Mouse (Mus musculus) liver, embryonic 14.5 days (tissue): ENCODE measurements around the gene Gm6309. TPM values are rescaled to one million over a fixed set of nuclear protein-coding genes. Genes with fewer than 3 reads are reported as not detected.
A peak's percentile ranks its signal among the peaks of the same experiment; 100 is the strongest.
"Not testable (repeated sequence)": the region's sequence is repeated elsewhere in the genome, so short reads cannot be mapped to it uniquely, and the experiment has no call there.

Source experiments
- ATAC-seq: fragments of 200-750 bp; cut with Nextera tagmentation; 2 replicates; pipeline ENCODE4 v1.8.0; 2017; ENCODE audit warnings: moderate number of reproducible peaks, mild to moderate bottlenecking, moderate library complexity; ENCODE audit not compliant: insufficient read depth
- DNase-seq, 3 experiments: peaks; one replicate each; pipeline ENCODE4 v3.0.0-alpha.2; 2012 to 2013; ENCODE audit warnings: low read depth in 3 of 3, low spot score in 3 of 3
- H3K27ac ChIP-seq: fragments of 300-500 bp; sonication (generic); 2 replicates; pipeline ENCODE4 v1.5.1; 2014; ENCODE audit warnings: moderate library complexity, mild to moderate bottlenecking, control low read depth, inconsistent platforms
- H3K27me3 ChIP-seq: fragments of 300-500 bp; sonication (generic); 2 replicates; pipeline ENCODE4 v1.6.1; 2014; ENCODE audit warnings: mild to moderate bottlenecking, low read length, moderate library complexity; ENCODE audit not compliant: control insufficient read depth, insufficient read depth
- H3K36me3 ChIP-seq: fragments of 300-500 bp; sonication (generic); replicated peaks from 2 replicates; pipeline ENCODE4 v1.6.1; 2014; ENCODE audit warnings: low read depth; ENCODE audit not compliant: control insufficient read depth, insufficient read depth
- H3K4me1 ChIP-seq, 2 experiments: fragments of 200-500 bp in 1 of 2; fragments of 300-500 bp in 1 of 2; sonication (generic) in 1 of 2; replicated peaks; 2 replicates each; pipeline ENCODE4 v1.6.1; 2012 to 2014; ENCODE audit warnings: antibody characterized with exemption in 1 of 2, inconsistent platforms in 1 of 2, low read length in 1 of 2; ENCODE audit not compliant: control insufficient read depth in 2 of 2, insufficient read depth in 2 of 2
- H3K4me2 ChIP-seq: fragments of 300-500 bp; sonication (generic); 2 replicates; pipeline ENCODE4 v1.6.1; 2014; ENCODE audit warnings: low read depth, mild to moderate bottlenecking, control low read depth, moderate library complexity
- H3K4me3 ChIP-seq, 2 experiments: fragments of 200-500 bp in 1 of 2; fragments of 300-500 bp in 1 of 2; sonication (generic) in 1 of 2; 2 replicates each; pipeline ENCODE4 v1.5.1; 2012 to 2014; ENCODE audit warnings: low read depth in 2 of 2, low read length in 2 of 2, mild to moderate bottlenecking in 2 of 2, control low read depth in 1 of 2, inconsistent platforms in 1 of 2, moderate library complexity in 1 of 2; ENCODE audit not compliant: insufficient read depth in 1 of 2
- H3K9ac ChIP-seq: fragments of 300-500 bp; sonication (generic); replicated peaks from 2 replicates; pipeline ENCODE4 v1.6.1; 2014; ENCODE audit warnings: mild to moderate bottlenecking, control low read depth, moderate library complexity
- H3K9me3 ChIP-seq: fragments of 300-500 bp; sonication (generic); 2 replicates; pipeline ENCODE4 v1.6.1; 2016; ENCODE audit warnings: low read length, mixed read lengths; ENCODE audit not compliant: control insufficient read depth
- CTCF ChIP-seq: IDR thresholded peaks from 2 replicates; pipeline ENCODE4 v1.5.1; 2016; ENCODE audit warnings: antibody characterized with exemption, low read depth, control low read depth
- EP300 ChIP-seq: IDR thresholded peaks from 2 replicates; pipeline ENCODE4 v1.6.1; 2016; ENCODE audit warnings: antibody characterized with exemption, low read depth
- WGBS: fragments of 180-500 bp; shearing (Covaris S2); extraction: QIAGEN DNeasy Blood & Tissue Kit; methylation state at CpG from one replicate; pipeline ENCODE4 v1.1.7; 2014; ENCODE audit not compliant: insufficient replicate concordance; 5-methylcytosine and 5-hydroxymethylcytosine counted together
- polyA plus RNA-seq, 2 experiments: library from polyadenylated mRNA; depleted of rRNA in 1 of 2; stranded (reverse) in 1 of 2; unstranded in 1 of 2; fragments of >200 nt; fragmentation: Nextera tagmentation in 1 of 2; extraction: Ambion mirVana in 1 of 2; gene quantifications; 2 replicates each; pipeline versions ENCODE4 v1.2.1 to v1.2.3; 2012 to 2014

Gm6309 gene
- polyA plus RNA-seq, 2 experiments, result not detected

DNA sequence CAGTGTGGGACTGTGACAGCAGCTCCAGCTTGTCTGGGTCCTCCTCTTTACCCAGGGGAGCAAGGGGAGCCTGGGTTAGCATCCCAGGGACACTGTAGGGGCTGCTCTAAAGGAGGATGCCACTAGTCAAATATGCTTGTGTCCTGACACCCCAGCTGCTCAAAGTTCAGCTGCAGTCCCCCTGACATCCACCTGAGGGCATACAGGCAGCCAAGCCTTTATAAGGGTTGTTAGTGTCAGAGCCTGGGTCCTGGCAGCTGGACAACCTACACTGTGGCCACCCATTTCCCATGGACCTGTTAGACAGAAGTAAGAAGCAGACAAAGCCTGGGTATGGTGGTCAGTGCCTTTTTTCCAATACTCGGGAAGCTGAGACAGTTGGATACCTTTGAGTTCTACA, 17.6 kb upstream of the Gm6309 start:
- Histone ChIP-seq H3K36me3 (no peaks in the 10 kb centered on the region), H3K27ac (no peak overlapping the region), H3K4me1 (no peaks in the 10 kb centered on the region), H3K9me3 (no peaks in the 10 kb centered on the region), H3K9ac (no peak overlapping the region), H3K4me2 (no peak overlapping the region), H3K4me3 (no peak overlapping the region), H3K27me3 (no peaks in the 10 kb centered on the region)
- 65% methylated on average over 1 of the region's 1 CpGs for WGBS
- DNase-seq (no peak), ATAC-seq (no peak)
- TF ChIP-seq EP300, result no peak
- peak; percentile 60 for TF ChIP-seq CTCF

DNA sequence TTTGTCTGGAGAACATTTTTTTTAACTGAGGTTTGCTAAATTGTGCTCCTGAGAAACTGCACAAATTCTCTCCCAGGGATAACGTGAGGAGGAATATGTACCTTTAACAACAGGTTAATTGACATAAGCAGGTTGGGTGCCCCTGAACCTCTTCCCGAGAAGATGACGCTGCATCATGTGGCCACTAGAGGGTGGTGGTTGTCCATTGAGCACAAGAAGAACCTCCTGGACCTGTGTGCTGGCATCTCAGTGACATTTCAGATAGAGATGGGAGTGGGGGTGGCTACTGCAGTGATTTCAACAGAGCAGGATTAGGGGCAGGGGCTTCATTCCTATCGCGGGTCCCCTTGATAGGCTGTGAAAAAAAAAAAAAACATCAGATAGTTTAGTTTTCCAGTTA, 16.9 kb upstream of the Gm6309 start:
- not testable (repeated sequence) for H3K27ac ChIP-seq, H3K4me2 ChIP-seq, H3K9ac ChIP-seq, H3K4me1 ChIP-seq, H3K36me3 ChIP-seq, H3K4me3 ChIP-seq, H3K9me3 ChIP-seq, ATAC-seq, H3K27me3 ChIP-seq
- 14% methylated on average over 5 of the region's 5 CpGs for WGBS
- DNase-seq, result peak; percentile 28 to 41 (median 37)
- peak; percentile 86 for TF ChIP-seq CTCF

DNA sequence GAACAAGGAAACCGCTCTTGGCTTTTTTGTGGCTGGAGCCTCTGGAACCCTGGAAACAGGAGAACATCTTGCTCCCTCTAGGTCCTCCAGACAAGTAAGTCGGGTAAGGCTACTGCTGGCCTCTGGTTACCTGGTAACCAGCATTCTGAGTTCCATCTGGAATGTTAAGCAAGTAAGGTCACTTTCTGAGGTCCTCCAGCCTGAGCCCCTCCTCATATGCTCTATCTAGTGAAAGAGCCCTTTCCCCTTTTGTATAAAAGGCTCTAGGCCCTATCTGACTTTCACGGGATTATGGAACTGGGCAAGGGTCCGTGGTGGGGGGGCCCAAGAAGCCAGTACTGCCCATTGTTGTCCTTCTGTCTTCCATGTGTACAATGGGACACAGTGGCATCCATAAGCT, 14.7 kb upstream of the Gm6309 start, which contains the start of gene 1700001J03Rik:
TSS of gene 1700001J03Rik (minus strand) at position 101 of the 400 bp plus-strand sequence.
- not testable (repeated sequence) for H3K4me1 ChIP-seq, H3K27me3 ChIP-seq, H3K27ac ChIP-seq, H3K9ac ChIP-seq, H3K4me2 ChIP-seq, DNase-seq, H3K4me3 ChIP-seq, H3K36me3 ChIP-seq, H3K9me3 ChIP-seq, ATAC-seq
- 56% methylated on average over 4 of the region's 4 CpGs for WGBS

DNA sequence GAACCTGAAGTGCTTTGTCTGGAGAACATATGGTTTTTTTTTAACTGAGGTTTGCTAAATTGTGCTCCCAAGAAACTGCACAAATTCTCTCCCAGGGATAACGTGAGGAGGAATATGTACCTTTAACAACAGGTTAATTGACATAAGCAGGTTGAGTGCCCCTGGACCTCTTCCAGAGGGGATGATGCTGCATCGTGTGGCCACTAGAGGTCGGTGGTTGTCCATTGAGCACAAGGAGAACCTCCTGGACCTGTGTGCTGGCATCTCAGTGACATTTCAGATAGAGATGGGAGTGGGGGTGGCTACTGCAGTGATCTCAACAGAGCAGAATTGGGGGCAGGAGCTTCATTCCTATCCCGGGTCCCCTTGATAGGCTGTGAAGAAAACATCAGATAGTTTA, 2.2 kb upstream of the Gm6309 start:
- not testable (repeated sequence) for H3K27me3 ChIP-seq, H3K4me2 ChIP-seq, ATAC-seq, H3K4me3 ChIP-seq, H3K27ac ChIP-seq, DNase-seq, H3K9ac ChIP-seq, H3K4me1 ChIP-seq, H3K36me3 ChIP-seq, H3K9me3 ChIP-seq
- 39% methylated on average over 4 of the region's 4 CpGs for WGBS
- TF ChIP-seq CTCF, result peak; percentile 52

DNA sequence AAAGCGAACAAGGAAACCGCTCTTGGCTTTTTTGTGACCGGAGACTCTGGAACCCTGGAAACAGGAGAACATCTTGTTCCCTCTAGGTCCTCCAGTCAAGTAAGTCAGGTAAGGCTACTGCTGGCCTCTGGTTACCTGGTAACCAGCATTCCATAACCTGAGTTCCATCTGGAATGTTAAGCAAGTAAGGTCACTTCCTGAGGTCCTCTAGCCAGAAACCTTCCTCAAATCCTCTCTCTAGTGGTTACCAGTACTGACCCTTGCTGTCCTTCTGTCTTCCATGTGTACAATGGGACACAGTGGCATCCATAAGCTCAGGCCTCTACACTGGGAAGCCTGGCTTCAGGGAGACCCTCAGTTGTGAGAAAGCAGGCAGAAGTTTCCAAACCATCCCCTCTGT, 10.1 kb downstream of the Gm6309 start, which contains the start of gene Gm5565:
TSS of gene Gm5565 (minus strand) at position 101 of the 400 bp plus-strand sequence.
- H3K4me1 ChIP-seq, H3K36me3 ChIP-seq, H3K4me3 ChIP-seq, DNase-seq, H3K27me3 ChIP-seq, H3K9ac ChIP-seq, H3K9me3 ChIP-seq, ATAC-seq, H3K4me2 ChIP-seq, H3K27ac ChIP-seq: not testable (repeated sequence)
- WGBS, result 84% methylated on average over 3 of the region's 3 CpGs

DNA sequence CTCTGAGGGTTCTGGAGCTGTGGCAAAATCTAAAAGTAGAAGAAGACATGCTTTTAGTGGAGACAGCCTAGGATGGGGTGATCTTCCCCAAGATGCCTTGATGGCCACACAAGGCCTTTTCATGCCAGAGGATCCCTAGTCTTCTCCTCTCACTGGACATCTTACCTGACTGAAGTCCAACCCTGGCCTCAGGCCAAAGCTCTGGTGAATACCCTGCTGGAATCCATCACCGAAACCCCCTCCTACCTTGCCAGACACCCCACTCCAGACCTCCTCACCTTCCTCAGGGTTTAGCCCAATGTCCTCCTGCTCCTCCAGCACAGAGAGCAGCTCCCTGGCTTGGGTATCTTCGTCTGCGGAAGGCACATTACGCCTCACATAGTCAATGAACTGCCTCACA, 12.2 kb downstream of the Gm6309 start:
- H3K9ac ChIP-seq, H3K36me3 ChIP-seq, H3K4me3 ChIP-seq, H3K27ac ChIP-seq, H3K4me1 ChIP-seq, DNase-seq, ATAC-seq, H3K4me2 ChIP-seq, H3K27me3 ChIP-seq, H3K9me3 ChIP-seq: not testable (repeated sequence)
- WGBS, result 80% methylated on average over 4 of the region's 4 CpGs
